Mouse (Mus musculus): ENCODE results near the gene Inafm1. TPM values are rescaled to one million over a fixed set of nuclear protein-coding genes. Genes with fewer than 3 reads are reported as not detected.
A peak's percentile ranks its signal among the peaks of the same experiment; 100 is the strongest.

Gene Inafm1
- total and polyA plus RNA-seq, 3 experiments, result 1.5 to 9.5 (median 7.4) TPM

GRCm38 (mm10) chr7:16241787-16242186 is 31.6 kb downstream of the Inafm1 start:
- in situ Hi-C loops (cut with MboI; ENCODE audit: low pct_ligation_motif_present, low pct_unique_long_range_greater_than_20kb, low sequenced_read_pairs), result no loop called here
- no peak for DNase-seq (ENCODE audit: extremely low read depth)
- H3K79me2 ChIP-seq (replicated peaks; ENCODE audit: control insufficient read depth, extremely low read depth, insufficient read depth, poor library complexity, severe bottlenecking), result no peaks in the 10 kb centered on the region
- dilution Hi-C loops (cut with MboI; ENCODE audit: extremely low pct_ligation_motif_present, extremely low pct_unique_long_range_greater_than_20kb, low sequenced_read_pairs), result no loop called here
- no peak overlapping the region for H3K4me2 ChIP-seq (ENCODE audit: insufficient read depth, low read depth, poor library complexity, severe bottlenecking)
- TF ChIP-seq ELF1 (IDR thresholded peaks at IDR 0.05; ENCODE audit: low read depth, low read length), result no peak
- TF ChIP-seq E2F4 (IDR thresholded peaks at IDR 0.05; ENCODE audit: insufficient replicate concordance, low read depth, low read length), result no peak
- TF ChIP-seq IRF4 (IDR thresholded peaks at IDR 0.05; ENCODE audit: low read depth, low read length), result no peak
- TF ChIP-seq TCF12 (IDR thresholded peaks at IDR 0.05; ENCODE audit: low read depth, low read length), result no peak
- no peak for TF ChIP-seq CHD1 (IDR thresholded peaks at IDR 0.05; ENCODE audit: low read depth, low read length)
- TF ChIP-seq MXI1 (IDR thresholded peaks at IDR 0.05; ENCODE audit: low read depth, low read length), result no peak
- H3K9ac ChIP-seq (ENCODE audit: insufficient read depth, low read depth), result no peak overlapping the region
- no peaks in the 10 kb centered on the region for H3K36me3 ChIP-seq (replicated peaks in 1 of 2; ENCODE audit: control insufficient read depth in 1 of 2, insufficient read depth in 1 of 2, low read length in 1 of 2)
- no peaks in the 10 kb centered on the region for H3K27me3 ChIP-seq (replicated peaks)
- H3K27ac ChIP-seq (ENCODE audit: insufficient read depth, low read depth), result no peak overlapping the region
- H3K4me3 ChIP-seq (replicated peaks in 1 of 3; ENCODE audit: low read depth in 2 of 3, low read length in 2 of 3, poor library complexity in 1 of 3), result no peak overlapping the region
- H3K4me1 ChIP-seq (ENCODE audit: control insufficient read depth in 1 of 2, insufficient read depth in 2 of 2), result peaks cover 14 to 38% of the 10 kb centered on the region in 2 experiments
- H3K9me3 ChIP-seq (replicated peaks; ENCODE audit: low read length), result no peaks in the 10 kb centered on the region

DNA sequence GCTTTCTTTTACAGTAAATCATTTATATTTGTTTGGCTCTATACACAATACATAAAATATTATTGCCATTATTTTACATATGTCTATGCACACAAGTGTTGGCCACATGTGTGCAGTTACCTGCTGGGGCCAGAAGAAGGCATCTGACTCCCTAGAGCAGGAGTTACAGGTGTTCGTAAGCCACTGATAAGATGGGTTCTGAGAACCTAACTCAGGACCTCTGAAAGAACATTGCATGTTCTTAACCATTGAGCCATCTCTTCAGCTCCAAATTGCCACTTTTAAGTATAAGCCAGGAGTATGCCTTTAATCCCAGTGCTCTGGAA is 32.5 kb downstream of the Inafm1 start:
- no peaks in the 10 kb centered on the region for H3K27me3 ChIP-seq (replicated peaks)
- in situ Hi-C loops (cut with MboI; ENCODE audit: low pct_ligation_motif_present, low pct_unique_long_range_greater_than_20kb, low sequenced_read_pairs) (no loop called here), dilution Hi-C loops (cut with MboI; ENCODE audit: extremely low pct_ligation_motif_present, extremely low pct_unique_long_range_greater_than_20kb, low sequenced_read_pairs) (no loop called here)
- H3K9me3 ChIP-seq (replicated peaks; ENCODE audit: low read length), result no peaks in the 10 kb centered on the region
- no peaks in the 10 kb centered on the region for H3K36me3 ChIP-seq (replicated peaks in 1 of 2; ENCODE audit: control insufficient read depth in 1 of 2, insufficient read depth in 1 of 2, low read length in 1 of 2)
- DNase-seq (ENCODE audit: extremely low read depth), result no peak
- H3K4me2 ChIP-seq (ENCODE audit: insufficient read depth, low read depth, poor library complexity, severe bottlenecking), result no peak overlapping the region
- no peak overlapping the region for H3K27ac ChIP-seq (ENCODE audit: insufficient read depth, low read depth)
- TF ChIP-seq CTCF (conservative IDR thresholded peaks at IDR 0.05 in 1 of 2, IDR thresholded peaks at IDR 0.05 in 1 of 2; ENCODE audit: low read depth in 2 of 2, low read length in 2 of 2) (0 out of 4 replicates have a peak, but pooled peaks of 1 of the 2 experiments have one; percentile 14), CHD1 (IDR thresholded peaks at IDR 0.05; ENCODE audit: low read depth, low read length) (no peak), NELFE (IDR thresholded peaks at IDR 0.05; ENCODE audit: low read depth, low read length) (no peak), PAX5 (IDR thresholded peaks at IDR 0.05; ENCODE audit: low read length) (no peak)
- no peak overlapping the region for H3K4me3 ChIP-seq (replicated peaks in 1 of 3; ENCODE audit: low read depth in 2 of 3, low read length in 2 of 3, poor library complexity in 1 of 3)
- peaks cover 14 to 38% of the 10 kb centered on the region in 2 experiments for H3K4me1 ChIP-seq (ENCODE audit: control insufficient read depth in 1 of 2, insufficient read depth in 2 of 2)
- H3K9ac ChIP-seq (ENCODE audit: insufficient read depth, low read depth), result no peak overlapping the region
- no peaks in the 10 kb centered on the region for H3K79me2 ChIP-seq (replicated peaks; ENCODE audit: control insufficient read depth, extremely low read depth, insufficient read depth, poor library complexity, severe bottlenecking)

GRCm38 (mm10) chr7:16240281-16240977 is 33.0 kb downstream of the Inafm1 start:
- Histone ChIP-seq H3K79me2 (replicated peaks; ENCODE audit: control insufficient read depth, extremely low read depth, insufficient read depth, poor library complexity, severe bottlenecking) (no peaks in the 10 kb centered on the region), H3K36me3 (replicated peaks in 1 of 2; ENCODE audit: control insufficient read depth in 1 of 2, insufficient read depth in 1 of 2, low read length in 1 of 2) (no peaks in the 10 kb centered on the region), H3K4me2 (ENCODE audit: insufficient read depth, low read depth, poor library complexity, severe bottlenecking) (no peak overlapping the region), H3K9me3 (replicated peaks; ENCODE audit: low read length) (no peaks in the 10 kb centered on the region), H3K27ac (ENCODE audit: insufficient read depth, low read depth) (no peak overlapping the region), H3K27me3 (replicated peaks) (no peaks in the 10 kb centered on the region), H3K9ac (ENCODE audit: insufficient read depth, low read depth) (no peak overlapping the region), H3K4me3 (replicated peaks in 1 of 3; ENCODE audit: low read depth in 2 of 3, low read length in 2 of 3, poor library complexity in 1 of 3) (no peak overlapping the region), H3K4me1 (ENCODE audit: control insufficient read depth in 1 of 2, insufficient read depth in 2 of 2) (peaks cover 14 to 36% of the 10 kb centered on the region in 2 experiments)
- in situ Hi-C loops (cut with MboI; ENCODE audit: low pct_ligation_motif_present, low pct_unique_long_range_greater_than_20kb, low sequenced_read_pairs) (no loop called here), dilution Hi-C loops (cut with MboI; ENCODE audit: extremely low pct_ligation_motif_present, extremely low pct_unique_long_range_greater_than_20kb, low sequenced_read_pairs) (no loop called here)
- DNase-seq (ENCODE audit: extremely low read depth), result no peak
- TF ChIP-seq EP300 (IDR thresholded peaks at IDR 0.05; ENCODE audit: low read length) (no peak), POLR2A (IDR thresholded peaks at IDR 0.05; ENCODE audit: low read depth, low read length) (no peak), ZMIZ1 (IDR thresholded peaks at IDR 0.05; ENCODE audit: low read depth, low read length) (no peak), NELFE (IDR thresholded peaks at IDR 0.05; ENCODE audit: low read depth, low read length) (no peak), POLR2AphosphoS2 (IDR thresholded peaks at IDR 0.05; ENCODE audit: low read depth, low read length) (no peak), JUN (IDR thresholded peaks at IDR 0.05; ENCODE audit: insufficient read depth, low read depth, low read length) (no peak), ZC3H11A (IDR thresholded peaks at IDR 0.05; ENCODE audit: low read depth, low read length) (no peak), MAFK (IDR thresholded peaks at IDR 0.05; ENCODE audit: insufficient replicate concordance, low read length) (no peak), ELF1 (IDR thresholded peaks at IDR 0.05; ENCODE audit: low read depth, low read length) (no peak), MAX (IDR thresholded peaks at IDR 0.05; ENCODE audit: low read length) (no peak), BHLHE40 (IDR thresholded peaks at IDR 0.05; ENCODE audit: low read depth, low read length) (no peak), E2F4 (IDR thresholded peaks at IDR 0.05; ENCODE audit: insufficient replicate concordance, low read depth, low read length) (no peak), ETS1 (conservative IDR thresholded peaks at IDR 0.05; ENCODE audit: low read depth, low read length) (no peak), CTCF (conservative IDR thresholded peaks at IDR 0.05 in 1 of 2, IDR thresholded peaks at IDR 0.05 in 1 of 2; ENCODE audit: low read depth in 2 of 2, low read length in 2 of 2) (no peak)
